Mouse (Mus musculus): ENCODE results near the gene Bcl2l14.
A peak's percentile ranks its signal among the peaks of the same experiment; 100 is the strongest.

Bcl2l14 gene

GRCm38 (mm10) chr6:134396018-134396417 is at the start of gene Bcl2l14:
Gene Bcl2l14, plus strand, starts transcription at chr6:134396318.
- DNase-seq = no peak

GRCm38 (mm10) chr6:134348526-134349067 is 47.5 kb upstream of the Bcl2l14 start:
- no peak for DNase-seq

- DNase-seq = no peak
Measured at GRCm38 (mm10) chr6:134352881-134353280, 43.2 kb upstream of the Bcl2l14 start.

GRCm38 (mm10) chr6:134353751-134354150 is 42.4 kb upstream of the Bcl2l14 start:
- no peak for DNase-seq

- no peak for DNase-seq
Measured at GRCm38 (mm10) chr6:134357570-134357969, 38.5 kb upstream of the Bcl2l14 start.

GRCm38 (mm10) chr6:134360079-134360478 is 36.0 kb upstream of the Bcl2l14 start:
- no peak for DNase-seq

GRCm38 (mm10) chr6:134364644-134365043 is 31.5 kb upstream of the Bcl2l14 start:
- no peak for DNase-seq

GRCm38 (mm10) chr6:134365952-134366351 is 30.2 kb upstream of the Bcl2l14 start:
- no peak for DNase-seq

- DNase-seq = no peak
Measured at GRCm38 (mm10) chr6:134366366-134367351, 29.5 kb upstream of the Bcl2l14 start.

- DNase-seq = no peak
Measured at GRCm38 (mm10) chr6:134367366-134368281, 28.5 kb upstream of the Bcl2l14 start.

GRCm38 (mm10) chr6:134372946-134373345 is 23.2 kb upstream of the Bcl2l14 start:
- peak; percentile 28 for DNase-seq

GRCm38 (mm10) chr6:134377201-134377600 is 18.9 kb upstream of the Bcl2l14 start:
- no peak for DNase-seq

GRCm38 (mm10) chr6:134377856-134378255 is 18.3 kb upstream of the Bcl2l14 start:
- DNase-seq = no peak

- DNase-seq = no peak
Measured at GRCm38 (mm10) chr6:134381462-134381861, 14.7 kb upstream of the Bcl2l14 start.

GRCm38 (mm10) chr6:134385931-134386330 is 10.2 kb upstream of the Bcl2l14 start:
- DNase-seq = no peak

- DNase-seq = no peak
Measured at GRCm38 (mm10) chr6:134387396-134387795, 8.7 kb upstream of the Bcl2l14 start.

GRCm38 (mm10) chr6:134388424-134389110 is 7.6 kb upstream of the Bcl2l14 start:
- no peak for DNase-seq

GRCm38 (mm10) chr6:134389248-134389891 is 6.7 kb upstream of the Bcl2l14 start:
- peak; percentile 74 for DNase-seq

GRCm38 (mm10) chr6:134389917-134390316 is 6.2 kb upstream of the Bcl2l14 start:
- no peak for DNase-seq

GRCm38 (mm10) chr6:134390837-134391236 is 5.3 kb upstream of the Bcl2l14 start:
- DNase-seq = no peak

GRCm38 (mm10) chr6:134402914-134403683 is 7.0 kb downstream of the Bcl2l14 start:
- peak; percentile 52 for DNase-seq

Measured in right cerebral cortex, postnatal 25 days (tissue).